Mouse (Mus musculus) heart, postnatal 10 days (tissue): ENCODE data around the gene Uri1. TPM values are rescaled to one million over a fixed set of nuclear protein-coding genes. Genes with fewer than 3 reads are reported as not detected.

Experiments used
- DNase-seq, 2 experiments: peaks; one replicate each; pipeline ENCODE4 v3.0.0; 2021
- intact Hi-C: fragments of 180-260 bp; cut with DNase I; formaldehyde crosslinking; loops from one replicate; pipeline ENCODE4 v1.15.1; 2025
- total RNA-seq, 2 experiments: library from RNA; stranded (reverse); gene quantifications; 2 replicates each; pipeline ENCODE4 v1.2.3; 2021

Uri1 gene
- total RNA-seq, 2 experiments from 2014 or later: 32.0 to 36.6 TPM

DNA sequence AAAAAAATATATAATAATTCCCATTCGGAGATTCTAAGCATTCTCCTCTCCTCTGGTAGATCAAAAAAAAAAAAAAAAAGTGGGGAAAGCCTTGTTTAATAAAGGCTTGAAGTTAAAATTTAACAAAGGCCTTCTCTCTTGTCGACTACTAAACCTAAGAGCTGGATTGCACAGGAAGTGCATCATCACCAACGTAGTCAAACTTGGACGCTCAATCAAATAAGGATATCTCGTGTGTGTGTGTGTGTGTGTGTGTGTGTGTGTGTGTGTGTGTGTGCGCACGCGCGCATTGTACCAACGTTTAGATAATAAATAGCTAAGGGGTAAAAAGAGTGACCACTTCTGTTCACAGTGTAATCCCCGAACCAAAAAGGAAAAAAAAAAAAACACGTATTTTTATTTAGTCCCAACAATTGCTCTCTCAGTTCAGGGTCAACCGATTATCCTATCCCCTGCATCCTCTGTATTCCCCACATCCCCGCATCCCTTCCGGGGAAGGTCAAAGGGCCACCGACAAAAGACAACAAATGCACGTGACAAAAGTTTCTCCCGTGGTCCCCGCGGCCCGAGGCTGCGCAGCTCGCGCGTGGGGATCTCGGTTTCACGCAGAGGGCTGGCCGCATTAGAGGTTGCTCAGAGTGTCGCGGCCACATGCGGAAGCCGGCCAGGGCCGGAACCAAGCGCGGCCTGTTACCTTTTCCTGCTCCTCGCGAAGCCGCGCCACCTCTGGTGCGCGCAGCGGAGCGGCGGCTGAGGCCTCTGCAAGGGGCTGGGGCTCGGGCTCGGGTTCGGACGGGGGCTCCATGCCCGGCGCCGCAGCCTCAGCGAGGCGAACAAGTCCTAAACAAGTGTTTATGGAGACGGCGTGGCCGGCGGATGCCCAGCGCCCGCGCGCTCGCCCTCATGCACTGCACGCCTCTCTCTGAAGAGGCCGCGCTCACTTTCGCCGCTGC, 4.7 kb downstream of the Uri1 start:
- DNase-seq: peak; percentile 79 to 82
- intact Hi-C loops: no loop called here

DNA sequence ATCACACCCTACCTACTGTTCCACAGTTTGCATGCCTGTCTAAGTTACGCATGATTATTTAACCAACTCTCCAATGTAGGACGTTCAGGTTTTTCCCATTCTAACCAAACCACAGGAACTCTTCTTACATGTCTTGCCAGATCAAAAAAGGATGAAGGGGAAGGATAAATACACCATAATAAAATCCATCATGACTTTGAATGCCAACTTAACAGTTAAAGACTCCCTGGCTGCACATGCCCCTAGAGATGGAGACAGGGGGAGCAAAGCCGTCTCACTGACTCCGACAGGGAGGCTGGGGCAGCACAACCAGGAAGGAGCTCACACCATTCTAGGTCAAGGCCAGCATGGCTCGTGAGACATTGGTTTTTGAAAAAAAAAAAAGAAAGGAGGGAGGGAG, 8.0 kb downstream of the Uri1 start:
- intact Hi-C loops: no loop called here

DNA sequence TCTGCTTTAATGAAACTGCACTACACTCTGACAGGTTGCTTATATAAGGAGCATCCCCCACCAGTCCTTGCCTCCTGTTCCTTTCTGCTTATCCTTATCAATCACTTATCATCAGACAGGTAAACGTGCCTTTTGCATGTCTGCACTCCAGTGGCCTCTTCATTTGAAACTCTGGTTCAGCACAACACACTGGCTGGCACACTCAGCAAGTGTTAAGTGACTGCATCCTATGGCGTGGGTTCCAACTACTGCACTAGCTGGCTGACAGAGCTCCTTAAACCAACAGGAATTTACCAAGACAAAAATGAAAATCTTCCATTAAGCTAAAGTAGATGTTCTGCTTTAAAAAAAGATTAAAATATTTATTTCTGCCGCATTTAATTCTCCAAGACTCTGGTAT, 9.4 kb downstream of the Uri1 start:
- no peak for DNase-seq
- intact Hi-C loops: no loop called here

More for the DNA sequence above, 8.0 kb downstream of the Uri1 start:
- DNase-seq: no peak

DNA sequence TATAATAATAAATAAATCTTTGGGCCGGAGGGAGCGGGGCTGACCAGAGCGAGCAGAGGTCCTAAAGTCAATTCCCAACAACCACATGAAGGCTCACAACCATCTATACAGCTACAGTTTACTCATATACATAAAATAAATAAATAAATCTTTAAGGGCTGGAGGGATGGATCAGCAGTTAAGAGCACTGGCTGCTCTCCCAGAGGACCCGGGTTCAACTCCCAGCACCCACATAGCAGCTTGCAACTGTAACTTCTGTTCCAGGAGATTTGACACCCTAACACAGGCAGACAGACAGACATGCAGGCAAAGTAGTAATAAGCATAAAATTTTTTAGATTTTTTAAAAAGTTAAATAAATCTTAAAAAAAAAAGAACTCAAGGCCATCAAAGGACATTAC, 10.5 kb downstream of the Uri1 start:
- intact Hi-C loops: no loop called here
- DNase-seq: no peak

DNA sequence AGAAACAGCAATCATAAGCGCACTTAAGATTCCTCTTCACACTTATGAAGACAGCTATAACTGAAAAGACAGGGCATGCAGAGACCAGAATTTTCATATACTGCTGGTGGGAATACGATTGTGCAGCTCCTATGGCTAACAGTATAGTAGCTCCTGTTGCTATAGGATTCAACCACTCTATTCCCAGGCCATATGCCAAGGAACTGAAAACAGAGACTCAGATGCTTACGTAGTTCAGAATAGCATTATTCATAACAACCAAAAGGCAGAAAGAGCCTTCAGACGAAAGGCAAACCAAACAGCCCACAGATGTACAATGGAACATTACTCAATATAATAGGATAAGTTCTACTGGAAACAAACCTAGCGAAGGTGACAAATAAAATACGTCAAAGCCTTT, 15.0 kb downstream of the Uri1 start:
- intact Hi-C loops: no loop called here
- no peak for DNase-seq

DNA sequence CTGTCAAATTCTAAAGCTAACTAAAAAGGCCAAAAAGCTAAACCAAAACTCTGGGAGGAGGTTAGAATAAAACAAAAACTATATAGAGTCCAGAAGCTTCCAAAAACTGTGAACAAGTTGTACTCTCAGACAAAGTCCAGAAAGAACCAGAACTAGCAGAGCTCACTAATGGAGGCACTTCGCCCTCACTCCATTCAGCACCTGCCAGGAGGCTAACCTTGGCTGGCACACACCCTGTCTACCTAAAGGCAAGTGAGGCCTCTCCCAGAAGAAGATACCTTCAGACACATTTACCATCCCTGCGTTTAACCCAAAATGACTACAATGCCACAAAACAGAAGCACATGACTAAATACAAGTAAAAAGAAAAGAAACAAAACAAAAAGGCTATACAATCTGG, 20.9 kb downstream of the Uri1 start:
- intact Hi-C loops: no loop called here
- DNase-seq: no peak

DNA sequence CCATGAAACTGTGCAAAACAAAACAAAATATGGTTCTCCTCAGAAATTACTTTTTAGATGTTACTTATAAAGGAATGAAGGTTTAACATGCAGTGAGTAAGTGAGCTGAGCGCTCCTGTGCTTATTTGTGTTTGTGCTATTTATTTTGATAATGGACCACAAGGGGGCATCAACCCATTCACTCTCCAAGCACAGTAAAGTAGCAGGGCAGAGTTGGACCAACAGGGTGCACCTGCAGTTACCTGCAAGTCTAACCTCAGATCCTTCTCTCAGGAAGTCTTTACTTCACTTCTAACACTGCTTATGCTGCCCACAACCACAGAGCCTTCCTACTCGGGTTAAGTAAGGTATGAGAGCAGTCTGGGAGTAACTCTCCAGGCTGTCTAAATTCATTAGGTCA, 23.7 kb downstream of the Uri1 start:
- peak in 1 of 2 experiments; percentile 13 for DNase-seq
- intact Hi-C loops: no loop called here

DNA sequence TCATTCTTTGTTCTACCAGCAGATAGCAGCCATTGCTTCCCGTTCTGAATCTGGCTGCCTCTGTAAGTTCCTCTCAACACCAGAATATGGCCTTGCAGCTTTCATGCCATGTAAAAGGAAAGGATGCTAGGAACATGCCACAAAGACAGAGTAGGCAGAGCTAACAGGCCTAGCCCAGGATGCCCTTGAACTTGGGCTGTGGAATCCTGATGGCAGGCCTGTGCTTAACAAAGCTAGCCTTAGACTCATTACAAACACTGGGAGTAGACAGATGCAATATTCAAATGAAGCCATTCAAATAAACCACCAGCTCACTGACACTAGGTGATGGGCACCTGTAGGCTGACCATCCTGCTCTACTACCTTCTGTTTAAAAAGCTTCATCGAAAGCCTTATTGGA, 30.5 kb downstream of the Uri1 start:
- intact Hi-C loops: no loop called here
- DNase-seq: no peak

DNA sequence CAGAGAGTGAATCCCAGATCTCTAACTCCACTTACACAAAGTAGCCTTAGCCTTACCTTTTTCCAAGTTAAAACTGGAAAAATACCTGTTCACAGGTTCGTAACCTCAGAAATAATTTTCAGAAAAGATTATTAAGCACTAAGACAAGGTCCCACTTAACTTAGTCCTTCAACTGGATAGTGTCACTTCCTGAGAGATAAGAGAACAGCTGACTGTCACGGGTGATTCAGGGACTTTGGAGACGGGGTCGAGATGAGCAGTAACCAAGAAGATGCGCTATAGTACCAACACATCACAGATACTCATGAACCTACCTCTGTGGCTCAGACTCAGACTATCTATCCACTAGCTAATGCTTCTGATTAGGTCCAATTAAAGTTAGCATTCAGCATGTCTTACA, 38.5 kb downstream of the Uri1 start:
- intact Hi-C loops: no loop called here
- no peak for DNase-seq

DNA sequence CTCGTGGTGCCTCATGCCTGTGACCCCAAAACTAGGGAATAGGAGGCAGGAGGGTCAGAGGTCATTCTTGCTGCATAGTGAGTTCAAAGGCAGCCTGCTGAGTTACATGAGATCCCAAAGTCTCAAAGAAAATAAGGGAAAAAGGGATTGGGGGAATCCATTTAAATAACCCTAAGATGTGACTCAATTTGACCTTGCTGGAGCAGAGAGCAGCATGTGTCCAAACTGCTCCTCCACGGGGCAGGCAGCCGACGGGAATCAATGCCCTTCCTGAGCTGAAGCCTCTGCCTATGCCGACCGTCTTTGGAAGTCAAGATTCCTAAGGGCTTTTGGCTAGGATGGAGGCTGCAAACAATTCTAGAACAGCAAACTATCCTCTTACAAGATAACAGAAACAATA, 39.9 kb downstream of the Uri1 start:
- intact Hi-C loops: no loop called here

DNA sequence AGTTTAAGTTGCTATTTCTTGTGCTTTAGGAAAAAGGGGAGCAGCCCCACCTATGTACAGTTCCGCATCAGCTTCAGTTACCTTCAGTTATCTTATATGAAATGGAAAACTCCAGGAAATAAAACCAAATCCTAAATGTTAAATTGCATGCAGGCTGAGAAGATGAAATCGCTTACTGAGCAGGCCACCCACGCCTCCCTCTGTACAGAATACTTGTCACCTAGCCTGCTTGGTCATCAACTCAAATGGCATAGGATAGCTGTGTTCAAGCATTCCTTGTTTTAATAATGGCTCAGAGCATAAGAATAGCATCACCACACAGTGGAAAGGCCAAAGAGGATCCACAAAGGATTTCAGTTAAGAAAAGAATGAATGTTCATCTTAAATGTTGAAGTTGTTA, 43.6 kb downstream of the Uri1 start:
- no peak for DNase-seq
- intact Hi-C loops: no loop called here

More for the DNA sequence above, 39.9 kb downstream of the Uri1 start:
- DNase-seq: no peak

DNA sequence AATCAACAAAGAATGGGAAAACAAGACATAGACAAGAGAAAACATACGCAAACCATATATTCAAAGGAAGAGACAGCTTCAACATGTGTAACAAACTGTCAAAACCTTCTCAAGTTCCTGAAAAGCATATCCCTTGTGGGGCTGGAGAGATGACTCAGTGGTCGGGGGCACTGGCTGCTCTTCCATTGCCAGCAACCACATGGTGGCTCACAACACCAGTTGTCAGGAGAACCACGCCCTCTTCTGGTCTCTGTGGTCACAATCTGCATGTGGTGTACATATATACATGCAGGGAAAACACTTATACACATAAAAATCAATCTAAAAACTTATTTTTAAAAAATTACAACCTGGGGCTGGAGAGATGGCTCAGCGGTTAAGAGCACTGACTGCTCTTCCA, 44.9 kb downstream of the Uri1 start:
- no peak for DNase-seq
- intact Hi-C loops: no loop called here

DNA sequence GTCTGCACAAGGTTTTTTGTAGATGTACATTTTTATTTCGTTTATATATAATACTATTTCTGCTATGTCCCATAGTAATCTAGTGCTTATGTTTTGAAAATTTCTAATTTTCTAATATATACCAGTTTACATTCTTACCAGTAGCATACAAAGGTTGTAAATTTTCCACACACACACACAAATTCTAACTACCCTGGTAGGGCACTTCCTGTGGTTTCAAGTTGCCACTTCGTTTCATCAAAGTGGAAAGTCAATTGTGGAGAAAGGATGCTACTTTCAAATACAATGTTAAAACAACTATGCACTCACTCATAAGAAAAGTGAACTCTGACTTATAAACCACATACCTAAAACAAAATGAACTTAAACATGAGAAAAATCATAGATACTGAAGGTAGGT, 45.7 kb downstream of the Uri1 start:
- intact Hi-C loops: no loop called here
- no peak for DNase-seq

DNA sequence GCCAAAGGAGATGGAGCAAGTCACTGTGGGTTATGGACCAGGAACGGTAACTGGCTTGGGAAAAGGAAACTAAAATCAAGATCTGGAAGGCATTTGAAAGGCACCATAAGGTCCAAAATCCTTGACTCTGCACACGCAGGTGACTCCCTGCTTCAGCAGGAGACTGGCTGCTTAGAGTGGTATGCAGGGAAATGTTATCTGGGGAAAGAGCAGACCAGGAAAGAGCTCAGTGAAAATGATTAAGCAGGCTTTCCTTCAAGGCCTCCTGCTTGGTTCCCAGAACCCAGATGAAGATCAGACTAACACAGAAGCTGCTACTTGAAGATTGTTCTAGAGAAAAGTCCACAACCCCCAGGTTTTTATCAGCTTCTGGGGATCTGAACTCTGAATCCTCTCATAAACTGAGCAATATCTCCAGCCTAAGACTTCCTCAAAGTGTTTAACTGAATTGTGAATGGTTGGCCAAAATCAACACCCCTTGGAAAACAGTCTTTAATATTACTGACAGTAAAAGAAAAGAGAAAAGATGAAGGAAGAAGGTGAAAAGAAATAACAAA, 50.3 kb downstream of the Uri1 start:
- DNase-seq: no peak
- intact Hi-C loops: no loop called here

DNA sequence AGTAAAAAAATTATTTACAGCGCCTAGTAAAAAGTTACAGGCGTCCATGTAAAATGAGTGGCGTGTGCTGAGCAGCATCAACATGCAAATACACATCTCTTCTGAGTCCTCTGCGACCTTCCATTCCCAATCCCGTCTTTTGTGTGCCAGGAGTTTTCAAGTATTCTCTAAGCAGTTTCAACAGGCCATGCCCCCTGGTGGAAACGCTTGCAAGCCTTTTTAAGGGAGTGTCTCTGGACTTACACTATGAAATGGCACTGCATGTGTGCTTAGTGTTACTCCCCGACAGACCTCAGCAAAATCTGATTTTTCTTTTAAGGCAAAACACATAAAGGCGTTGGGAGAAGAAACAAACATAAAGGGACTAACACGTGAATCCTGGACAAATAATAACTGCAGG, 50.8 kb downstream of the Uri1 start:
- peak in 1 of 2 experiments; percentile 10 for DNase-seq
- intact Hi-C loops: no loop called here

DNA sequence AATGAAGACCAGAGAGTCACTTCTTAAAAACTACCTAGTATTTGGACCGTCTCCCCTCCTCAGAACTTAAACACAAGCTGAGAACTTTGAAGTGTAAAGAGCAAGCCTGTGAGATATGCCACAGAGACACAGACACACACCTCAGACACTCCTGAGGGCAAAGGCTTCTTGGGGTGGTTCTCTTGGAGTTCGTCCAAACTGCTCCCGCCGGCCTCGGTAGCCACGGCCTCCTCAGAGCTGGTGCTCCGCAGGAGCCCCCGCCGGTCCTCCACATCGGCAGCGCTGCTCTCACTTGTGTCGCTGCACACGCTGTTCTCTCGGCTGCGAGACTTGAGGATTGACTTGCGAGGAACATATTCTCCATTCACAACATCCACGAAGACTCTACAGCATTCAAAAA, 61.0 kb downstream of the Uri1 start:
- intact Hi-C loops: no loop called here
- DNase-seq: no peak

DNA sequence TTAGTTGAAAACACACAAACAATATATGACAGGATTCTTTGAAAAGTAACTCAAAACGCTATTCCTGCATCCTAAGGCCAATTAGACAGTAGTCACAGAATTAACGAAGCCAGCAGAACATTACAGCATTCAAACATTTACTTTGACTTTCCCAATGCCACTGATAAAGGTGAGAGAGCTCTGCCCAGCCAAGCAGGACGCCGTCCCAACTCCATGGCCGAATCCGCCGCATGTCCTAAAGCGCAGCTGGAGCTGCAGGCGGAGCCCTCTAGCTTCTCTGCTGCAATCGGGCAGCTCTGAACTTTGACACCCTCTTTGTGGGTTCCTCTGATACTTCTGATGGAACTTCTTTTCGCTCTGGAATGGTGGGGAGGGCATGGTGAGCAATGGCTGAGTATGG, 62.1 kb downstream of the Uri1 start:
- intact Hi-C loops: no loop called here
- DNase-seq: no peak

DNA sequence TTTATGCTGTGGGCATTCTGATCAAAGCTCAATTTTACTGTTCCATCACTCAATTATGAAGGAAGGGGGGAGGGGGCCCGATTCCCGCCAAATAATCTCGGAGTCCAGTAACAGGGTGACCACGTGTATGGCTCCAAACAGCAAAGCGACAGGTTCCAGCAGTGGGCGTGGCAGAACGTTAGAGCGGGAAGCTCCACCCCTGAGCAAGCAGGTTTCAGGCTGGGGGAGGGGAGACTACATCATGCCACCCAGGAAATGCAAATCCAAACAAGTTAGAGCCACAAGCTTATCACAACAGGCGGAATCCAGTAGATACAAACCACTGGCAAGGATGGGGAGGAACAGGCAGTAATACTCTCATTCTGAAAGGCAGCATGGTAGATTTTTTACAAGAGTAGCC, 71.5 kb downstream of the Uri1 start:
- DNase-seq: no peak
- intact Hi-C loops: no loop called here

DNA sequence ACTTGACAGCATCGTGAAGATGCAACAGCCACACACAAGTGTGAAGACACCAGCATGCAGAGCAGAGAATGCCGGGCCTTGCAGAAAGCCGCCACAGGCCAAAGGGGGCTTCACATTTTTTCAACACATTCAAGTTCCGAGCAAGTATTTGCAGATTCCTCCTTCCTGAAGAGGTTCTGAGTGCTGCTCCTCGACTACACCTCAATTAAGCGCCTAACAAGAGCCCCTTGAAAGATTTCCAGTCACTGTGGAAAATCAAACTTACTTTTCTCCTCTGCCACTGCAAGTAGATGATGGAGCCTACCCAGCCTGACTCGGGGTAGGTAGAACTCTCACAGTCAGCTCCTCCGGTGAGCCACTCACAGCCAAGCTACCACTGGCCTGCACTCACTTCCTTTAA, 86.9 kb downstream of the Uri1 start:
- intact Hi-C loops: loop anchor here (5.0 kb wide), 1 partner anchor 99 kb away; no protein-coding TSS in a partner anchor
- no peak for DNase-seq

DNA sequence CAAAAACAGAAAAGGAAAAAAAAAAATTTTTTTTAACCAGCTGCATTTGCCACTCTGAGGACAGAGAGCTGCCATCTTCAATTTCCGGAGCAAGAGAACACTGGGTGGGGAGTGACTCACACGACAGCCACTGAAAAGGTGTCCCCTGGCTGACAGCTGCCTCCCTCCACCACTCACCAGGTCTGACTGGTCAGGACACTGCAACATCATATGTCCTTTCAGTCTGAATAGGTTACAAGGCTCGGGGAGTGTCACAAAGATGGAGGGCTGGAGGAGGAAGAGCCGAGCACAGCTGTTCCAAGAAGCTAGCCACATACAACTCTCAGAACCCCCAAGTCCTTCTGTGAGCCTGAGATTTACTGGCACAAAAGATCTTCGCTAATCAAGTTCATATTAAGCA, 87.6 kb downstream of the Uri1 start:
- intact Hi-C loops: loop anchor here (2.0 to 5.0 kb wide), 2 partner anchors 98 to 561 kb away; no protein-coding TSS in a partner anchor
- DNase-seq: no peak

DNA sequence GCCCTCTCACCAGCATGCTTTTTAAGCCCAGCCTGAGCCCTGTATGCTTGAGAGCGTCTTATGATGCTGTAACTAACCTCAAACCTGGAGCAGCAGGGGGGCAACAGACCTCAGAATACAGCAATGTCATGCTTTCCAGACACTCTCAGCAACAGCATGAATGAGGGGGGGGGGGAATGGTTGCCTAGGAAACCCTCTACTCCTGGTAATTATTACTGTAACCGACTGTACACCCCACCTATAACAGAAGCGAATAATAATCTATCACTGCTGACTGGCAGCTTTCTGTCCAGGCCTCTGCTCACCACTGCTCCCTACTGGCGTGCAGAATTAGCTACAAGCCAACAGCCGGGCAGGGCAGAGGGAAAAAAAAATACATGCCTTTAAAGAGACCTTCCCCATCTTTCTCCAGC, 88.6 kb downstream of the Uri1 start:
- DNase-seq: peak; percentile 42 to 60
- intact Hi-C loops: loop anchor here (2.0 to 5.0 kb wide), 3 partner anchors 97 to 560 kb away; partner anchors contain the start of gene Zfp536

DNA sequence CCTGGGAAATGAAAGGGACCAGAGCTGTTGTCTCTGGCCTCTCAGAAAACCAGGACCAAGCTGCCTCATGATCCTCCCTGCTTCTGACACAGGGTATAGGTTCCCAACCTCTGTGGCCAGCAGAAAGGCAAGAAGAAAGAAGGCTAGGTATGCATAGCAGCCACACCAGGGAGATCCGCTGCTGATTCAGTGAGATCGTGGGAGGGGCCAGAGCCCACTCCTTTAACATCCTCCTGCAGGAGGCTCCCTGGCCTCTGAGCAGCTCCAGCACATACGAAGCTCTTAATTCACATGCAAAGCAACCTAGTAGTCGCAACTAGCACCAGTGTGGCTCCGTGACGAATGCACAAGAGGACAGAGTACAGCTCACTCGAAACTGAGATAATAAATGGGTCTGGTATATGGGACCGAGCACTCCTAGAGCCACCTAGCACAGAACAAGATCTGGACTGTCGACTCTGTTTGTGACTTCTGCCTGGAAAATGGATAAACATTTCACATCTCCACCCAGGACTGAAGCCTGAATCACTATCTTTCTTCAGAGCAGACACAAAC, 89.5 kb downstream of the Uri1 start:
- intact Hi-C loops: loop anchor here (2.0 to 5.0 kb wide), 2 partner anchors 162 to 559 kb away; partner anchors contain the start of gene Zfp536
- DNase-seq: no peak
